Mouse (Mus musculus) kidney, embryonic 15.5 days (tissue): ENCODE results near the gene Fbxl15. TPM values are rescaled to one million over a fixed set of nuclear protein-coding genes. Genes with fewer than 3 reads are reported as not detected.

Source experiments
- ATAC-seq: fragments of 200-750 bp; cut with Nextera tagmentation; replicated peaks from 2 replicates; pipeline ENCODE4 v1.8.0; 2017; ENCODE audit warnings: moderate TSS enrichment; ENCODE audit not compliant: low FRiP score
- H3K27ac ChIP-seq: fragments of 300-500 bp; sonication (generic); 2 replicates; pipeline ENCODE4 v1.5.1; 2015; ENCODE audit warnings: mild to moderate bottlenecking, inconsistent platforms
- H3K27me3 ChIP-seq: fragments of 300-500 bp; sonication (generic); 2 replicates; pipeline ENCODE4 v1.6.1; 2015; ENCODE audit warnings: inconsistent platforms
- H3K36me3 ChIP-seq: fragments of 300-500 bp; sonication (generic); 2 replicates; pipeline ENCODE4 v1.6.1; 2015; ENCODE audit warnings: inconsistent platforms
- H3K4me1 ChIP-seq: fragments of 300-500 bp; sonication (generic); 2 replicates; pipeline ENCODE4 v1.6.1; 2015; ENCODE audit warnings: inconsistent platforms
- H3K4me2 ChIP-seq: fragments of 300-500 bp; sonication (generic); 2 replicates; pipeline ENCODE4 v1.6.1; 2015; ENCODE audit warnings: moderate library complexity, mild to moderate bottlenecking, inconsistent platforms
- H3K4me3 ChIP-seq: fragments of 300-500 bp; sonication (generic); replicated peaks from 2 replicates; pipeline ENCODE4 v1.5.1; 2015; ENCODE audit warnings: mild to moderate bottlenecking, inconsistent platforms
- H3K9ac ChIP-seq: fragments of 300-500 bp; sonication (generic); 2 replicates; pipeline ENCODE4 v1.6.1; 2015; ENCODE audit warnings: mild to moderate bottlenecking, inconsistent platforms
- H3K9me3 ChIP-seq: fragments of 300-500 bp; sonication (generic); replicated peaks from 2 replicates; pipeline ENCODE4 v1.6.1; 2016; ENCODE audit warnings: inconsistent platforms
- WGBS: fragments of 180-500 bp; shearing (Covaris S2); methylation state at CpG from one replicate; pipeline ENCODE4 v1.1.7; 2015; ENCODE audit warnings: mixed read lengths; 5-methylcytosine and 5-hydroxymethylcytosine counted together
- polyA plus RNA-seq: library from polyadenylated mRNA; unstranded; fragments of >200 nt; fragmentation: Nextera tagmentation; extraction: Ambion mirVana; gene quantifications from 2 replicates; pipeline ENCODE4 v1.2.1, GENCODE M21; 2015

Fbxl15 gene
- polyA plus RNA-seq, 1 experiment from 2014 or later, result 20.1 TPM

DNA sequence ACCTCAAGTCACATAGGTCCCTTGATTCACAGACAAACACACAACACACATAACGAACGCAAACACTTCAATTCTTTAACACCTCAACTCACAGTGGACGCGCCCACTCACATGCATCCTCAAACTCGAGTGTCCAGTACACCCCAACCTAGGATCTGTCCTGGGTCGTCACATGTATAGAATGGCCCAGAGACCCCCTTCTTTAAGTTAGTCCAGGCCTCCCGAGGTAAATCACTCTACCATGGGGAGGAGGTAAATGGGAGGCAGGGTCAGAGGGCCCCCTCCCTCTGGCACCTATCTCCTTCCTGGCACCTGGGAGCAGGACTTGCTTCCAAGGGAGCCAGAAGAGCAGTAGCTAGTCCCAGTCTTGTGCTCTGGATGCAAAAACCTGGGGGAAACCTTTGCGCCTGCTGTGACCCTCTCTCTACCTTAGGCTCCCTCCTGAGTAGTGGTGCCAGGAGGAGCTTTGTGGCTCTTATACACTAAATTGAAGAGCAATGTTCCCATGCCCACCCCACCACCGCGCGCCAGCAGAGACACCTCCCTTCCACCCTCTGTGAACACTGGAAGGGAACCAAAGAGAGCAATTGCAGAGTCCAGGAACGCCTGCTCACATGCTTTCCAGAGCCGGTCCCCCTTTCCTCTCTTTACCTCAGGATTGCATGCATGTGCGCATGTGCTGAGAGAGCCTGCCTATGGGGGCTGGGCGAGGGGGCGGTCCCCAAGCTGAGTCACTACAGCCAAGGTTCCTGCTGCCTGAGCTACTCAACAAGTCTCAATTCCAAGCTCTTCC is 9.2 kb upstream of the Fbxl15 start:
- WGBS, result 10% methylated on average over 16 of the region's 16 CpGs
- Histone ChIP-seq H3K36me3 (no peaks in the 10 kb centered on the region), H3K9me3 (no peaks in the 10 kb centered on the region), H3K4me2 (peak overlapping the region; percentile 81), H3K4me1 (peaks cover 42% of the 10 kb centered on the region), H3K9ac (no peak overlapping the region), H3K27me3 (peaks cover 100% of the 10 kb centered on the region), H3K27ac (no peak overlapping the region), H3K4me3 (peak overlapping the region; percentile 48; the same call in 1 of the 2 replicates)
- 0 out of 2 replicates have a peak, but pooled peaks have one; percentile 18 for ATAC-seq

- H3K36me3 ChIP-seq, result no peaks in the 10 kb centered on the region
- WGBS, result 82% methylated on average over 8 of the region's 8 CpGs
- no peaks in the 10 kb centered on the region for H3K9me3 ChIP-seq
- H3K4me2 ChIP-seq, result no peak overlapping the region
- peaks cover 33% of the 10 kb centered on the region for H3K4me1 ChIP-seq
- H3K9ac ChIP-seq, result no peak overlapping the region
- H3K4me3 ChIP-seq, result no peak overlapping the region
- H3K27me3 ChIP-seq, result peaks cover 100% of the 10 kb centered on the region
- ATAC-seq, result no peak
- H3K27ac ChIP-seq, result no peak overlapping the region
Observed at GRCm38 (mm10) chr19:46320076-46320785, 7.8 kb upstream of the Fbxl15 start.

- Histone ChIP-seq H3K27ac (no peak overlapping the region), H3K9me3 (no peaks in the 10 kb centered on the region), H3K27me3 (peaks cover 100% of the 10 kb centered on the region), H3K36me3 (no peaks in the 10 kb centered on the region), H3K4me1 (peaks cover 34% of the 10 kb centered on the region), H3K9ac (no peak overlapping the region), H3K4me3 (no peak overlapping the region), H3K4me2 (no peak overlapping the region)
- no peak for ATAC-seq
- 31% methylated on average over 6 of the region's 6 CpGs for WGBS
Observed at GRCm38 (mm10) chr19:46321101-46321943, 6.7 kb upstream of the Fbxl15 start.

DNA sequence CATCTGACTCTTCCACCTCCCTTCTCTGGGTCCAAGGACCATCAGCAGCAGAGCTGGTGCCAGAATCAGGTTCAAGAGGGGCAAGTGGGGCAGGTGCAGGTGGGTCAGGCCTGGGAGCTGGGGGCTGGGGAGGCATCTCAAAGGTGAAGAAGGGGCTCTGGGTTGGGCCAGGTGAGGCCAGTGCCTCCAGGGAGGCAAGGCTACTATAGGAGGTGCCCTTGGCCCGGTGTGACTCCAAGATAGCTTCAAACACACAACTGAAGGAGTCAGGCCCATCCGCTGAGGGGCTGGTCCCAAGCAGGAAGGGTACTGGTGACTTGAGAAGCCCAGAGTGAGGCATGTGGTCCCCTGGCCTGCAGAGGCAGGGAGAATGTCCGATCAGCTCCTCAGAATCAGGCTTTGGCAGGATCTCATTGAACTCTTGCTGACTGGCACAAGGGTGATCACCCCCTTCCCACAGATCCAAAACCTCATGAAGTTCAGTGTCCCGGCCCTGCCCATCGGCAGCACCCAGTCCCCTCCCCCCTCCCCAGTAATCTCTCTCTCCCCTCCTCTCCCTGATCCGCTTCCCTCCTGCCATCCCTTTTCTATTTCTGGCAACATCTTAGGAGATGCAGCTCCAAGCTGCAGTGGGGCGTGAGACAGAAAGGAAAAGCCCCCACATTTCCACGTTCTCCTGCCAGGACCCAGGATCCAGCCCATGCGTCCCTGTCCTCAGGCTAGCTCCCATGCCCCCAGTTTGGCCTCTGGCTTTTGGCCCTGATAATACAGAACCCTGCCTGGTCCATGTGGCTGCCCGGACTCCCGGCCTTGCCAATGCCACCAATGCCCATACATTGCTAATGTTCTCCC is 5.6 kb upstream of the Fbxl15 start:
- Histone ChIP-seq H3K27me3 (peaks cover 100% of the 10 kb centered on the region), H3K27ac (no peak overlapping the region)
- ATAC-seq, result no peak

DNA sequence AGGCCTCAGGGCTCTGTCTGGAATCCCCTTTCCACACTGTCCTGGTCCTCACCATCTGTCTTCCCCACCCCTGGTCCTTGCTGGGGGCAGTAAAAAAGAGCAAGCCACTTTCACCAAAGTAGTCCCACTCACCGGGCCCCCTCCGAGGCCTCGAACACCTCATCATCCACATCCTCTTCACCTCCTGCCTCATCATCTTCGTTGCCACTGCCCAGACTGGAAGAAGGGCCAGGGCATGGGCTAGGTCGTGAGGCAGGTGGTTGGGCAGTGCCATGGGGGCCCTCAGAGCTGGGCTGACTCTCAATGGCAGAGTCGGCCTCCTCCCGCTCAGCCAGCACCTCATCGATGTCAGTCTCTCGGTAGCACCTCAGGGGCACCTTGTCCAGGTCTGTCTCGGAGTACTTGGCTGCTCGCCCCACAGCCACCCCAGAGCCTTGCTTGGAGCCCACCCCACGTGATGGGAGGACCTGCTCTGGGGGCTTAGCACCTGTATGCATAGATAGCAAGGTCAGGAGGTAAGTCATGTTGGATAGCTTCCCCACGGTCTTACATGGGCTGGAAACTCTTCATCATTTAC is 4.9 kb upstream of the Fbxl15 start:
- no peak for ATAC-seq
- H3K9me3 ChIP-seq, result no peaks in the 10 kb centered on the region
- WGBS, result 79% methylated on average over 13 of the region's 13 CpGs
- peaks cover 36% of the 10 kb centered on the region for H3K4me1 ChIP-seq
- H3K27ac ChIP-seq, result no peak overlapping the region
- H3K4me3 ChIP-seq, result no peak overlapping the region
- peaks cover 95% of the 10 kb centered on the region for H3K27me3 ChIP-seq
- H3K4me2 ChIP-seq, result no peak overlapping the region
- no peaks in the 10 kb centered on the region for H3K36me3 ChIP-seq
- no peak overlapping the region for H3K9ac ChIP-seq

More for the DNA sequence above, 5.6 kb upstream of the Fbxl15 start:
- Histone ChIP-seq H3K36me3 (no peaks in the 10 kb centered on the region), H3K4me1 (peaks cover 38% of the 10 kb centered on the region), H3K4me3 (no peak overlapping the region), H3K9ac (no peak overlapping the region), H3K9me3 (no peaks in the 10 kb centered on the region), H3K4me2 (no peak overlapping the region)
- 58% methylated on average over 11 of the region's 11 CpGs for WGBS

DNA sequence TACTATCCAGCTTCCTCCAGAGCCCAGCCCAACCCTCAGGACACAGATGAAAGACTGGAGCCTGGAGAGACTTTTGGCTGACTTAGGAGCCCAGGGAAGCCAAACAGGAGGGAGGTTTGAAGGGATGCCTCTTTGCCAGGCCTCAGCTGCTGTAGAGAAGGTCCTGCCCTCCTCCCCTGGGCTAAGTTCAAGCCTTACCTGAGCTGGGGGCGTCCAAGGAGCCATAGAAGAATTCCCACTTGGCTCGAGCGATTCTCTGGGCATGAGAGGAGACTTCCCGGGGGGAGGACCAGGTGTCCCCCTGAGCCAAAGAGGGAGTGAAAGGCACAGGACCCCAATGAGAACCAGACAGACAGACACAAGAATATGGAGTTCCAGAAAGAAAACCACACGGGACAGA is 4.3 kb upstream of the Fbxl15 start:
- Histone ChIP-seq H3K9ac (no peak overlapping the region), H3K4me3 (no peak overlapping the region), H3K36me3 (no peaks in the 10 kb centered on the region), H3K4me1 (peaks cover 31% of the 10 kb centered on the region), H3K9me3 (no peaks in the 10 kb centered on the region), H3K27me3 (peaks cover 88% of the 10 kb centered on the region), H3K4me2 (no peak overlapping the region), H3K27ac (no peak overlapping the region)
- WGBS, result 61% methylated on average over 5 of the region's 5 CpGs
- no peak for ATAC-seq

- Histone ChIP-seq H3K4me1 (peaks cover 31% of the 10 kb centered on the region), H3K9me3 (no peaks in the 10 kb centered on the region), H3K36me3 (no peaks in the 10 kb centered on the region), H3K27me3 (peaks cover 82% of the 10 kb centered on the region), H3K4me3 (no peak overlapping the region), H3K4me2 (no peak overlapping the region), H3K27ac (no peak overlapping the region), H3K9ac (no peak overlapping the region)
- no peak for ATAC-seq
- WGBS, result 68% methylated on average over 11 of the region's 11 CpGs
Observed at GRCm38 (mm10) chr19:46324366-46324765, 3.6 kb upstream of the Fbxl15 start.

DNA sequence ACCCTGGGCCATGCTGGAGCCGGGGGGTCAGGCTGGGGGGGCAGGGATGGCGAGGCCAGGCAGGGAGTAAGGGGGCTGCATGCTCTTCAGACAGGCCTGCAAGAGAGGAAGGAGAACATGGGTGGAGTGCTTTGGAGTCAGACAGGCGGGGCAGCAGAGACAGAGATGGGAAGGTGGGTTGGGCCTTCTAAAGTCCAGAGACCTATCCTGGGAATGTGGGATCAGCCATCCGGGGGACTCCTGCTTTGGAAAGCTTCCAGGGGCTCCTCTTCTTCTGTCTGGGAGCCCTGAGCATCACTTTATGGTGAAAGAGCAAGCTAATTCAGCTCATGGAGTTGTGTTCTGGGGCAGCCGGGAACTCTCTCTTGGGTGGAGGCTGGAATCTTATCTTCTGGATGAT is 3.1 kb upstream of the Fbxl15 start:
- 62% methylated on average over 5 of the region's 5 CpGs for whole genome bisulfite sequencing
- no peaks in the 10 kb centered on the region for H3K36me3 ChIP-seq
- no peaks in the 10 kb centered on the region for H3K9me3 ChIP-seq
- no peak overlapping the region for H3K9ac ChIP-seq
- H3K4me1 ChIP-seq, result peaks cover 36% of the 10 kb centered on the region
- no peak overlapping the region for H3K27ac ChIP-seq
- peaks cover 76% of the 10 kb centered on the region for H3K27me3 ChIP-seq
- H3K4me2 ChIP-seq, result no peak overlapping the region
- no peak for ATAC-seq
- no peak overlapping the region for H3K4me3 ChIP-seq

- H3K4me1 ChIP-seq, result peaks cover 39% of the 10 kb centered on the region
- H3K4me3 ChIP-seq, result peak overlapping the region; percentile 59; the same call in 1 of the 2 replicates
Observed at GRCm38 (mm10) chr19:46326019-46326755, 1.8 kb upstream of the Fbxl15 start.

DNA sequence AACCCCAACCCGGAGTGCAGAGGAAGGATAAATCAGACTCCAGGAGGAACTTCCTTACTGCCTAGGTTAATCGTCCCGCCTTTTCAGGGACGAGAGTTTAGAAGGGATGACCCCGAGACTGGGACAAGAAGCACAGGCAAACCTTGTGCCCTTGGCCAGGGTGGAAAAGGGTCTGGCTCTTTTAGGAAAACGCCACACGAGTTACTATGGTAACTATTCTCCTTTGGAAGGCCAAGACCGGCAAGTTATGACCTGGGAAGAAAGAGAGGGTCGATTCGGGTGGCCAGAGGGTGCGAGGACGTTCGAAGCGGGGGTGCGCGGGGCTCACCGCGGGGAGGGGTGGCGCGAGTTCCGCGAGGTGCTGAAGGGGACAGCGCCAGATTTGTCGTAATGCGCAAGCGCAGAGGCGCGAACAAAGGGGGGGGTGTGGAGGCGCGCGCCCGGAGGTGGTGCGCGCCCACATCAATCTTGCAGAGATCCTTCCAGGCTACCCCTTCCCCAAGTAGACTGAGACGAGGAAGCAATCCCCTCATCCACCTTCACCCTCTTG is 1.2 kb upstream of the Fbxl15 start, which contains the start of gene Psd:
Gene Psd, minus strand, starts transcription at position 401 of the 550 bp plus-strand sequence.
- Histone ChIP-seq H3K9ac (peak within 1 kb of the TSS; percentile 50), H3K9me3 (no peaks in the 10 kb centered on the region), H3K36me3 (peaks cover 17% of the 10 kb centered on the region), H3K4me2 (peak within 1 kb of the TSS; percentile 86), H3K4me1 (peaks cover 34% of the 10 kb centered on the region), H3K27me3 (peaks cover 57% of the 10 kb centered on the region), H3K4me3 (peak within 1 kb of the TSS; percentile 59), H3K27ac (peak within 1 kb of the TSS; percentile 89)
- no peak for ATAC-seq
- 1% methylated on average over 35 of the region's 35 CpGs for WGBS

More at GRCm38 (mm10) chr19:46326019-46326755, 1.8 kb upstream of the Fbxl15 start:
- H3K4me2 ChIP-seq, result peak overlapping the region; percentile 86; the same call in 1 of the 2 replicates
- 4% methylated on average over 29 of the region's 29 CpGs for WGBS
- H3K9me3 ChIP-seq, result no peaks in the 10 kb centered on the region
- H3K9ac ChIP-seq, result no peak overlapping the region
- H3K27me3 ChIP-seq, result peaks cover 64% of the 10 kb centered on the region
- ATAC-seq, result no peak
- peaks cover 11% of the 10 kb centered on the region for H3K36me3 ChIP-seq
- H3K27ac ChIP-seq, result no peak overlapping the region
